Mouse (Mus musculus) spleen, adult 10 weeks (tissue): ENCODE data around the gene Slc9b2. TPM values are rescaled to one million over a fixed set of nuclear protein-coding genes. Genes with fewer than 3 reads are reported as not detected.

Experiments
- polyA plus RNA-seq: library from polyadenylated mRNA; stranded (reverse); fragments of 350-450 nt; fragmentation: Illumina TruSeq; extraction: RNeasy Lipid Tissue Mini Kit (QIAGEN cat#74804); gene quantifications from one replicate; pipeline ENCODE4 v1.2.3, GENCODE M21; 2015; ENCODE audit warnings: low replicate concordance; ENCODE audit not compliant: insufficient read depth

Slc9b2 gene
- 0.57 TPM for polyA plus RNA-seq

GRCm38 (mm10) chr3:135307411-135308259 lies at the start of gene Slc9b2:
TSS of gene Slc9b2 (plus strand) at chr3:135307700.

GRCm38 (mm10) chr3:135280669-135281415 lies 26.7 kb upstream of the Slc9b2 start, which contains the start of gene Bdh2:
TSS of gene Bdh2 (plus strand) at chr3:135281221.

GRCm38 (mm10) chr3:135347739-135348264 lies 40.3 kb downstream of the Slc9b2 start, which contains the start of gene Slc9b1:
TSS of gene Slc9b1 (plus strand) at chr3:135348029.

Other genes starting within 250 kb of the Slc9b2 start
- 9.7 TPM for gene Cenpe, start 95.2 kb upstream of the Slc9b2 start, polyA plus RNA-seq
- gene Bdh2, start 26.5 kb upstream of the Slc9b2 start, polyA plus RNA-seq: not detected
- gene Slc9b1, start 40.3 kb downstream of the Slc9b2 start, polyA plus RNA-seq: not detected
- 86.8 TPM for gene Cisd2, start 116.2 kb downstream of the Slc9b2 start, polyA plus RNA-seq
- 601 TPM for gene Ube2d3, start 130.4 kb downstream of the Slc9b2 start, polyA plus RNA-seq
- 23.4 TPM for gene Manba, start 177.9 kb downstream of the Slc9b2 start, polyA plus RNA-seq